Mouse (Mus musculus) ES-Bruce4 (cell line): Measurements from ENCODE around the gene Peli1. TPM values are rescaled to one million over a fixed set of nuclear protein-coding genes. Genes with fewer than 3 reads are reported as not detected.

Source experiments
- H3K27ac ChIP-seq: 2 replicates; pipeline ENCODE4 v1.5.1; 2012; ENCODE audit warnings: low read length, inconsistent platforms; ENCODE audit not compliant: insufficient read depth
- H3K27me3 ChIP-seq: 2 replicates; pipeline ENCODE4 v1.6.1; 2012; ENCODE audit warnings: mild to moderate bottlenecking, low read length, inconsistent platforms; ENCODE audit not compliant: control insufficient read depth, poor library complexity, insufficient read depth, severe bottlenecking
- H3K36me3 ChIP-seq: 2 replicates; pipeline ENCODE4 v1.6.1; 2012; ENCODE audit warnings: inconsistent platforms, mild to moderate bottlenecking, low read length, moderate library complexity; ENCODE audit not compliant: control insufficient read depth, poor library complexity, insufficient read depth, severe bottlenecking
- H3K4me1 ChIP-seq: one replicate; pipeline ENCODE4 v1.8.1; 2011; ENCODE audit warnings: low read length; ENCODE audit not compliant: control insufficient read depth, insufficient read depth
- H3K4me3 ChIP-seq: 2 replicates; pipeline ENCODE4 v1.5.1; 2011; ENCODE audit warnings: low read depth, mild to moderate bottlenecking, low read length
- H3K9ac ChIP-seq: 2 replicates; pipeline ENCODE4 v1.6.1; 2012; ENCODE audit warnings: low read depth, mild to moderate bottlenecking, inconsistent platforms; ENCODE audit not compliant: poor library complexity, severe bottlenecking
- H3K9me3 ChIP-seq: replicated peaks from 2 replicates; pipeline ENCODE4 v1.6.1; 2012; ENCODE audit warnings: mild to moderate bottlenecking, low read length, inconsistent platforms; ENCODE audit not compliant: control insufficient read depth, poor library complexity, insufficient read depth, severe bottlenecking
- CTCF ChIP-seq: IDR thresholded peaks from one replicate; pipeline ENCODE4 v1.8.1; 2011; ENCODE audit warnings: low read depth, low read length
- EP300 ChIP-seq: IDR thresholded peaks from 2 replicates; pipeline ENCODE4 v1.6.1; 2011; ENCODE audit warnings: low read depth, low read length; ENCODE audit not compliant: insufficient read depth
- POLR2A ChIP-seq: IDR thresholded peaks from one replicate; pipeline ENCODE4 v1.8.1; 2011; ENCODE audit warnings: low read length; ENCODE audit not compliant: insufficient read depth
- polyA plus RNA-seq: library from polyadenylated mRNA; stranded (reverse); fragments of >200 nt; gene quantifications from 2 replicates; pipeline ENCODE4 v1.2.4, GENCODE M21; 2011; ENCODE audit warnings: low read depth; ENCODE audit not compliant: missing spikeins, insufficient read depth, insufficient read length

Peli1 gene
- polyA plus RNA-seq, 1 experiment: 41.0 TPM

DNA sequence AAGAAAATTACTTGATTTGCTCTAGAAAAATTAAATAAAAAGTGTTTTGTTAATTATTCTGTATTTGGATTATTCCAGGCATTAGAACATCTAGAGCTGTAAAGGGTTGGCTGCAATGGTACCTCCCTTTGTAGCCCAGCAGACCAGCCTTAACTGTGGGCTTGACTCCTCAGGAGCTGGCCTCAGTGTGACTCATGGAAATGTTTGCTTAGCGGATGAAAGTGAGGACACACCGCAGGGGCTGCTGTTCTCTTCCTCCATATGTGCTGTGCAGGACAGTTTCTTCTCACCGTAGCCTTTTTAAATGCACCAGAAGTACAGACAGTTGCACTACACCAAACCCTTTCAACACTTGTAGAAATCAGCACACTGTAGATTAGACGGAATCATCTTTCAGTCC lies 58.4 kb downstream of the Peli1 start:
- TF ChIP-seq POLR2A (no peak), CTCF (no peak), EP300 (no peak)
- no peaks in the 10 kb centered on the region for H3K9me3 ChIP-seq
- H3K4me1 ChIP-seq: peaks cover 1% of the 10 kb centered on the region
- H3K27me3 ChIP-seq: no peaks in the 10 kb centered on the region
- H3K9ac ChIP-seq: no peak overlapping the region
- no peak overlapping the region for H3K4me3 ChIP-seq
- H3K36me3 ChIP-seq: peaks cover 9% of the 10 kb centered on the region
- no peak overlapping the region for H3K27ac ChIP-seq

DNA sequence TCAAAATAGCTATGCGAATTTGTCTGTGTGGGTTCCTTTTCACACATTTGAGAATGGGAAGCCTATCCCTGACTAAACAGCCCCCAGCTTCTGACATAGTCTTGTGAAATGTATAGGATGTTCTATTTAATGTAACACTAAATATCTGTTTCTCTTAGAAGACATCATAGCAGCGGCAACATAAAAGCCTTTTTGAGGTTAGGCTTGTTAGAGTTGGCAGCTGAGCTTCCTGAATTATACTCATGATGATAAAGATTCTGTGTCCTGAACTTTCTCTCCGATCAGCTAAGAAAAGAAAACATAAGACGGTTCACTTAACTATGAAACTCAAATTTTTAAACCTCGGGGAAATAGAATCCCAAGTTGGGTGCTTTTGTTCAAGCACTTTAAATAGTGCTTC lies 59.2 kb downstream of the Peli1 start:
- Histone ChIP-seq H3K4me3 (no peak overlapping the region), H3K36me3 (peaks cover 9% of the 10 kb centered on the region), H3K4me1 (peaks cover 1% of the 10 kb centered on the region), H3K9ac (no peak overlapping the region), H3K27ac (no peak overlapping the region), H3K27me3 (no peaks in the 10 kb centered on the region), H3K9me3 (no peaks in the 10 kb centered on the region)
- no peak for TF ChIP-seq EP300

DNA sequence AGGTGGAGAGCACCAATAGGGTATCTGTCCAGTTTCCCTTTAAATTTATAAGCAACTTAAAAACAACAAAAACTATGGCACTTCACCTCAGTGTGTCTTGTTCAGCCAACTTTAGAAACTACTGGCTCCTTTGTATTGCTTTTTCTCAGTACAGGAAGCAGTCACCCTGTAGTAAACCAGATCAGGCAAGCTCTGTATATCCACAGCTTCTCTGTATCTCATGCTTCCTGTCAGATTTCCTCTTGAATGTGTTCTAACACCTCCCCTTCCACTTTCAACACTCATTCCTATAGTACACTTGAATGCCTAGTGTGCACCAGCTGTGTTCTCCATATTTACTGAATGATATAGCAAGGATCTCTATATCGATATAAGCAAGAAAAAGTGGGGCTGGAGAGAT lies 60.6 kb downstream of the Peli1 start:
- no peak overlapping the region for H3K27ac ChIP-seq
- H3K36me3 ChIP-seq: peaks cover 7% of the 10 kb centered on the region
- peaks cover 1% of the 10 kb centered on the region for H3K4me1 ChIP-seq
- no peak for TF ChIP-seq EP300
- no peak for TF ChIP-seq POLR2A
- no peak for TF ChIP-seq CTCF
- H3K4me3 ChIP-seq: no peak overlapping the region
- no peaks in the 10 kb centered on the region for H3K27me3 ChIP-seq
- H3K9me3 ChIP-seq: no peaks in the 10 kb centered on the region
- no peak overlapping the region for H3K9ac ChIP-seq

DNA sequence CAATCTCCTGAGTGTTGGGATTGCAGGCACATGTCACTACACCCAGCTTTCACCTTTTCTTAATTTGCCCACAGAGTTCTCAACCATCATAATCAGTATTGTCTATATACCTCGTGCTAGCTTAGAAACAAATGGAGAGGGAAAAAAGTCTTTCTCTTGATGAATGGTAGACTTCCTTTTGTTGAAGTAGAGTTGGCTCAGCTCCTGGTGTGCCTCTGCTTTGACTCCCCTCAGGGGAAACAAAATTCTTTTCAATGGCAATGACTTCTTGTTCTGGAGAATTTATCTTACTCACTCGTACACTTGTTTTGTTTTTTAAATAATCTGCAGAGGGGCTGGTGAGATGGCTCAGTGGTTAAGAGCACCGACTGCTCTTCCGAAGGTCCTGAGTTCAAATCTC lies 62.0 kb downstream of the Peli1 start:
- TF ChIP-seq CTCF: no peak
- no peak for TF ChIP-seq EP300
- no peak for TF ChIP-seq POLR2A
- H3K27me3 ChIP-seq: no peaks in the 10 kb centered on the region
- H3K36me3 ChIP-seq: peaks cover 2% of the 10 kb centered on the region
- H3K4me1 ChIP-seq: peaks cover 1% of the 10 kb centered on the region
- H3K4me3 ChIP-seq: no peak overlapping the region
- H3K27ac ChIP-seq: no peak overlapping the region
- no peak overlapping the region for H3K9ac ChIP-seq
- H3K9me3 ChIP-seq: no peaks in the 10 kb centered on the region

DNA sequence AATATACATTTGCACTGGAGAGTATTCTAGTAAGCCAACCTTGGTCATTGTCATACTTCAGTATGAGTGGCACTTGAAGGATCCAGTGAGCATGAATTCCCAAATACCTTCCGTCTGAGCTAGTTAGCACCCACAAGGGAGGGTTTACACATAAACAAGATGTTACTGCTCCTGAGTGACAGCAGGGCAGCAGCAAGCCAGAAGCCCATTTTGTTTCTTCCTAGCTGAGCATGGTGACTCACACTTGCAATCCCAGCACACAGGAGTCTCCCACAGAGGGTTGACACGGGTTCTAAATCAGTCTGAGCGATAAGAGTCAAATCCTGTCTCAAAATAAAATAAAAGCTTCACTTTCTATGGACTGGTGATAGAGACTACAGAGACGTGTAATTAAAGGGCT lies 66.5 kb downstream of the Peli1 start:
- no peaks in the 10 kb centered on the region; the same call in 1 of the 2 replicates for H3K36me3 ChIP-seq
- H3K9ac ChIP-seq: no peak overlapping the region
- no peaks in the 10 kb centered on the region for H3K27me3 ChIP-seq
- no peaks in the 10 kb centered on the region for H3K9me3 ChIP-seq
- no peak overlapping the region for H3K27ac ChIP-seq
- H3K4me3 ChIP-seq: no peak overlapping the region
- no peaks in the 10 kb centered on the region for H3K4me1 ChIP-seq
- TF ChIP-seq EP300 (no peak), CTCF (no peak), POLR2A (no peak)

DNA sequence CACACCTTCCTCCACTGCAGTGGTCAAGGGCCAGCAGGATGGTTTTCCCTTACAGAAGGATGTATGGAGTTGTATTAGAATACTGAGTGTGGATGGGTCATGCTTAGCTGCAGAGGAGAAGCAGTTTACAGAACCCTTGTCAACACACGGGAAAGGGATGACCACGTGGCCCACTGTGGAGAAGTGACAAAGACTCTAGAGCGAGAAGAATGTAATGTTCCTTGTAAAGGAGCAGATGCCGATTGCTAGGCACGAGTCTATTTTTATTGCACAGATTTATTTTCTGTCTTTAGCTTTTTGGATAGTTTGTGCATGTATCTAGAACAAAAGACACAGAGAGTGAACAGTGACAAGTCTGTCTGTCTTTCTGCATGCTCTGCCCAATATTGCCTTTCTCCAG lies 71.0 kb downstream of the Peli1 start:
- H3K4me1 ChIP-seq: no peaks in the 10 kb centered on the region
- no peak overlapping the region for H3K9ac ChIP-seq
- TF ChIP-seq CTCF: no peak
- TF ChIP-seq POLR2A: no peak
- no peak for TF ChIP-seq EP300
- no peaks in the 10 kb centered on the region for H3K27me3 ChIP-seq
- no peak overlapping the region for H3K4me3 ChIP-seq
- H3K9me3 ChIP-seq: no peaks in the 10 kb centered on the region
- no peak overlapping the region for H3K27ac ChIP-seq
- no peaks in the 10 kb centered on the region for H3K36me3 ChIP-seq
